ENCODE assay signal across 8 mouse cellular contexts in the genomic region with DNA sequence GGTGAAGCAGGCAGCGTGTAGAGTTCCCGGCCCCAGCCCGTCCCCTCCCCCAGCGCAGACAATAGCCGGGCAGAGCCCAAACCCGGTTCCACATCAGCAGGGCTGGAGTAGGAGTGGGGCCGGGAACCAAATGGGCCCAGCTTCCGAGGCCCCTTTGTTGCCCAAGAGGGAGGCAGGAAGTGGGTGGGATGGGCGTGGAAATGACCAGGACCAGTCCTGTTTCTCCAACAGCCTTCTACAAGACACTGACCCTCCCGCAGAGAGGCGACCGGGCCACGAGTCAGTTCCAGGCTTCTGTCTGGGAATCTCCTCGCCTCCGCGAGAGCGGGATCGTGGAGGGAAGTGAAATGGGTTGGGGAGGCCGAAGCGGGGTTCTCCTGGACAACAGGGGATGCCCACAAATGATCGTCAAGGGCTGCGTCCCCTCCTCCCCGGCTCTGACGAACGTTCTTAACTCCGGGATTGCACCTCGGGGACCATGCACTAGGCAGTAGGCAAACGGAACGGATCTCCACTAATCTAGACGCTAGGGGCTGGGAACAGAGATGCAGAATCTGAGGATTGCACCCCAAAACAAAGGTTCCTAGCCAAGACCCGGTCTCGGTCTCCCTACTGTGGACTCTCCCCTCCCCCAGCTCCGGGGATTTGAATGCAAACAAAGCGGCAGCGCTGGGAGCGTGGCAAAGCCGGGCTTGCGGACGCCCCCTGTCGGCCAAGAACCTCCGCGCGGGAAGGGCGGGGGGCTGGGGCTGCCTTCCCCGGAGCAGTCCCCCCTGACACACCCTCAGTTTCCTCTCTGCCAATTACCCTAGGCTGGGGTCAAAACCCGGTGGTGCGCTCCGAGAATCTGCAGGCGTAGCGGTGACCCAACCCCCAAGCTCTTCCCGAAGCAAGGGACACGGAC. TPM values are rescaled to one million over a fixed set of nuclear protein-coding genes. Genes with fewer than 3 reads are reported as not detected.
A peak's percentile ranks its signal among the peaks of the same experiment; 100 is the strongest.
DNase-seq lines count a peak whose midpoint lies in the region; ATAC-seq lines count a peak whose summit lies in the region.

No protein-coding gene starts in this region.

- H3K36me3 ChIP-seq in hindbrain, embryonic 13.5 days, result peaks cover 36% of the 10 kb centered on the region

- H3K4me2 ChIP-seq in hindbrain, embryonic 13.5 days, result peak overlapping the region; percentile 100

- H3K27ac ChIP-seq in hindbrain, embryonic 13.5 days, result peak overlapping the region; percentile 100

- H3K9ac ChIP-seq in hindbrain, embryonic 13.5 days, result peak overlapping the region; percentile 100

- peaks cover 41% of the 10 kb centered on the region for H3K4me1 ChIP-seq in hindbrain, embryonic 13.5 days (replicated peaks)

- H3K9me3 ChIP-seq in hindbrain, embryonic 13.5 days, result no peaks in the 10 kb centered on the region

- under 1% methylated on average over 49 of the region's 52 CpGs for WGBS in hindbrain, embryonic 13.5 days

- H3K4me3 ChIP-seq in hindbrain, embryonic 13.5 days, result peak overlapping the region; percentile 97

- DNase-seq in MEL-GATA-1-ER (ENCODE audit: extremely low read depth, low read depth), result peak; percentile 43
- peak; percentile 93 for DNase-seq in cerebellum, adult 9-10 months
- DNase-seq in frontal cortex, postnatal 14 days (ENCODE audit: low spot score in 2 of 2), result peak; percentile 88 to 94
- peak; percentile 99 for DNase-seq in layer of hippocampus, postnatal 25 days (ENCODE audit: extremely low spot score in 1 of 2, low spot score in 1 of 2)
- DNase-seq in lung, postnatal 14 days, result peak; percentile 97
- DNase-seq in retina, embryonic 14.5 days (ENCODE audit: low spot score), result peak; percentile 96
- peak; percentile 89 to 91 for DNase-seq in thymus, postnatal 36 days

- ATAC-seq in hindbrain, embryonic 13.5 days (ENCODE audit: low FRiP score), result peak; percentile 78

- peaks cover 12% of the 10 kb centered on the region; the same call in 1 of the 2 replicates for H3K27me3 ChIP-seq in hindbrain, embryonic 13.5 days

RNA-seq across cellular contexts. Expression of a gene that starts 1.3 kb away (rescaled TPM):
- polyA plus RNA-seq in hindbrain, embryonic 13.5 days (2015; fragmentation: Nextera tagmentation; extraction: Ambion mirVana), result 28.3 and 31.8 TPM in 2 replicates
- 10 to 100 TPM; 12.7 to 14.0 TPM for total RNA-seq in layer of hippocampus, postnatal 25 days (2021)

RNA-seq across cellular contexts. Expression of a gene that starts 9.6 kb away (rescaled TPM):
- polyA plus RNA-seq in hindbrain, embryonic 13.5 days (2015; fragmentation: Nextera tagmentation; extraction: Ambion mirVana), result 22.4 TPM in 2 replicates
- total RNA-seq in layer of hippocampus, postnatal 25 days (2021), result 10 to 100 TPM; 10.8 to 13.3 TPM

RNA-seq across cellular contexts. Expression of a gene that starts 17.6 kb away (rescaled TPM):
- polyA plus RNA-seq in hindbrain, embryonic 13.5 days (2015; fragmentation: Nextera tagmentation; extraction: Ambion mirVana), result 0.43 TPM in 1 of 2 replicates, not detected in the other
- total RNA-seq in layer of hippocampus, postnatal 25 days (2021), result under 1 TPM in 1 of 2 experiments, not detected in 1; 0.47 TPM

RNA-seq across cellular contexts. Expression of a gene that starts 20.1 kb away (rescaled TPM):
- polyA plus RNA-seq in hindbrain, embryonic 13.5 days (2015; fragmentation: Nextera tagmentation; extraction: Ambion mirVana), result 16.3 and 19.5 TPM in 2 replicates
- 1 to 10 TPM; 5.4 to 7.7 TPM for total RNA-seq in layer of hippocampus, postnatal 25 days (2021)

RNA-seq across cellular contexts. Expression of a gene that starts 45.1 kb away (rescaled TPM):
- polyA plus RNA-seq in hindbrain, embryonic 13.5 days (2015; fragmentation: Nextera tagmentation; extraction: Ambion mirVana), result 4.2 and 5.1 TPM in 2 replicates
- 10 to 100 TPM; 33.2 to 37.5 TPM for total RNA-seq in layer of hippocampus, postnatal 25 days (2021)

Comparison
In these comparisons a context has a peak if more than half of its experiments do, and no peak if none do; other contexts are left out.
1. Peak in every context shown above with its lines: DNase-seq, ATAC-seq, H3K4me3 ChIP-seq and H3K27ac ChIP-seq.
2. DNase-seq: peak in every context shown above with its lines; median percentile 99 in layer of hippocampus, postnatal 25 days; 97 in lung, postnatal 14 days; 96 in retina, embryonic 14.5 days; 93 in cerebellum, adult 9-10 months; 91 in frontal cortex, postnatal 14 days; 90 in thymus, postnatal 36 days; 43 in MEL-GATA-1-ER.